Mouse (Mus musculus): ENCODE results near the gene Tpt1.
"Not testable (repeated sequence)": the region's sequence is repeated elsewhere in the genome, so short reads cannot be mapped to it uniquely, and the experiment has no call there.

The Tpt1 gene

DNA sequence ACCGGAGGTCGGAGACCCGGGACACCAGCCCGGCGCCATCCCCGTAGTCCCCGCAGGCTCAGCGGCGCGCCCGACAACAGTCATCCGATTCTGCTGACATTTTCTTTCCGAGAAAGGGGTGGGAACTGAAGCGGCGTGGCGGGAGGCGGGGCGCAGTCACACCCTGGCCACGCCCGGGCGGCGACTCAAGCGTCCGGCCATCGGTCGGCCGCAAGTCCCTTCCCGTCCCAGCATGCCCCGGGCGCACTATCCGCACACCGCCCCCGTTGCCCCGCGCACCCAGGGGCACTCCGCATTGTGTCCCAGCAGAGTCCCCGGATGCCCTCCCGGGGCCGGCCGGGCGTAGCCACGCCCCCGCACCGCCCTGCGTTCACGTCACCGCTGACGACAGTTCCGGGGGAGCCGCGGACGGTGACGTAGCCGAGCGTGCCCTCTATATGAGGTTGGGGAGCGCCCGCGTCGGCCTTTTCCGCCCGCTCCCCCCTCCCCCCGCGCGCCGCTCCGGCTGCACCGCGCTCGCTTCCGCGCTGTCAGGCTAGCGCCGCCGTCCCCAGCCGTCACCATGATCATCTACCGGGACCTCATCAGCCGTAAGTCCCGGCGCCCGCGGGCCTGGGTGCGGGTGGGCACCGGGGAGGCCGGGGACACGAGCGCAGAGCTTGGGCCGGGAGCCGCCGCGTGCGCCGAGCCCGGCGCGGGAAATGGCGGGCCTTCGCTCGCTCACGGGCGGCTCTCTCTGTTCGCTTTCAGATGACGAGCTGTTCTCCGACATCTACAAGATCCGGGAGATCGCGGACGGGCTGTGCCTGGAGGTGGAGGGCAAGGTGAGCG is at the start of gene Tpt1:
Gene Tpt1, plus strand, starts transcription at position 227 of the 831 bp plus-strand sequence.
- DNase-seq (ENCODE audit: low spot score), result peak; percentile 99

DNA sequence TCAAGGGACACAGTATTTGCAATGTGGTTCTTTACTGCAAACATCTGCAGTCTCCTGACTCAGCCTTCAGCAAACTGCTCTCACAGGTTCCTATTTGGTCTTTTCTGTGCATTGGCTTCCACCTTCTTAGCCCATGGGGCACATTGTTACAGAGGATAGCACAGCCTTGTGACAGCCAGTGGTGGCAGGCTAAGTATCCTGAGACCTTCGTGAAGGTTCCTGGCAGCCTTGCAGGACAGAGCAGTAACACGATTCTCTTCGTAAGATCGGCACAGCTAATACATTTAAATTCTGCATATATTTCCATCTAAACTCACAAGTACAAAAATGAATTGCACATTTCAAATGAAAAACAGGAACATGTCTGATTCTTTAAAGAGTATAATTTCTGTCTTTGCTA is 49.0 kb upstream of the Tpt1 start:
- DNase-seq (ENCODE audit: low spot score), result no peak

DNA sequence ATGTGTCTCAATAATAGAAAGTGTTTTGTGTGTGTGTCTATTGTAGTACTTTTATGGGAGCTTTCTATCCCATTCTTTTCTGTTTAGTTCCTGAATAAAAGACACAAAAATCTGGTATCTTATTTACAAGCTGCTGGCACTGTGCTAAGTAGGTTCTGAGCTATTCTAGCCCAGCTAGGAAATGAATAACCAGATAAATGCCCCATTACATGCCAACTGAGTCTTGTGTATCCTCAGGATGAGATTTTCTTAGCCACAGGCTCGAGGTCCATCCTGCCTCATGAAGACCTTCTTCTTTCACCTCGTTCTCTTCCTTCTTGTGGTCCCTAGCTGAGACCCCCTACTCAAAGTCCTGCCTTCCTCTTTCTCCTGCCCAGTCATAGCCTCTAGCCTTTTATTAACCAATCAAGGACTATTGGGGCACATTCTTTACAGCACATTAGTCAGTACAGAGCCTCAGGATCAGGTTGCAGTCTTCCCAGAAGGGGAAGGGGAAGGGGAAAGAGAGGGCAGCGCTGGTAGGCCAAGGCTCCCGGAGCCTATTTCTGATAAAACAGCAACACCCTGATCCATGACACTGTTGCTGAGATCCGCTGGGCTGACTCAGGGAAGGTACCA is 47.0 kb upstream of the Tpt1 start:
- DNase-seq (ENCODE audit: low spot score), result no peak

DNA sequence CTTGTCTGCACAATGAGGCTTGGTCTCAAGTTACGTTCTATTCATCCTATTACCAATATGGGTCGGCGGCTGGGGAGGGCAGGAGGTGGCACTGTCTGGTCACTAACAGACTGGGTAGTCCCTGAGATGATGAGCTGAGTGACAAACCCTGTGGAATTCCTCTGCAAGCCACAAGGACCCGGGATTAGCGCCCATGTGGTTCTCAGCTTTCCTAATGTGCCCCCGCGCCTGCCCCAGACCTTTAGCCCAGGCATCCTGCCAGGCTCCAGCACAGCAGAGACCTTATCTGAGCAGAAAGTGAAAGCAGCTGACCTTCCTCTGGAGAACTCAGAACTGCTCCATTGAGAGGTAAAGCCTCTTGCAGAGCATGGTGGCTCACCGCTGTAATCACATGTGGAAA is 37.1 kb upstream of the Tpt1 start:
- peak; percentile 78 for DNase-seq (ENCODE audit: low spot score)

DNA sequence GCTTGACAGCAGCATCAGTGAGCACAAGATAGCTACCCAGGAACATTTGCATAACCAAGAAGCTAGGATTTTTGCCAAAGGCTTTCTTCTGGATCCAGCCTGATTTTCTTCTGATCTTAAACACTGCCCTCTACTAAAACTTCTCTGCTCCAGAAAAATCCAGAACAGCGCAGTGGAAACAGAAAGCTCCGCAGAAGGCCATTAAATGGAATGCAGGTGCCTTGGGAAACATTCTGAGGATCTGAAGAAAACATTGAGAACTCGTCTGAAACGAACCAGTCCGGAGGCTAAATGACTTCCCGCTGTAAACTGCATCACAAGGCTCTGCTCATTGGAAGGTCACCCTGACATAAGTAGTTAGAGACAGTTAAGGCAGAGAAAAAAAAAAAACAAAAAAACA is 35.0 kb upstream of the Tpt1 start:
- DNase-seq (ENCODE audit: low spot score), result no peak

DNA sequence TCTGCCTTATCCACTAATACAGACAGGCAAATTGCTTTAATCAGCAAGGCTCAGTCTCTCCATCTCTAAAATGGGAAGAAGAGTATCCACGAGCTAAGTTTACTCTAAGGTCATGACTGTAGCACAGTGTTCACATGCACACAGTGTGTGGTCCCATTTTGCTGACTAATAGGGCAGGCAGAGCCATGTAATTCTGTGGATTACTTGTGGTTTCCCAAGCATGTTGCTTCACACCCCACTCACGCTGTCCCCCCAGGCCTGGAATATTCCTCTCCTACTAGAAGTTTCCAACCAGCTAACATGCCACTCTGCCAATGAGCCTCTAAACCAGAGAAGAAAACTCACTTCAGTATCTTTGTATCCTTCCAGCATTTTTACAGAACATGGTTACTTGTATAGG is 26.4 kb upstream of the Tpt1 start:
- no peak for DNase-seq (ENCODE audit: low spot score)

DNA sequence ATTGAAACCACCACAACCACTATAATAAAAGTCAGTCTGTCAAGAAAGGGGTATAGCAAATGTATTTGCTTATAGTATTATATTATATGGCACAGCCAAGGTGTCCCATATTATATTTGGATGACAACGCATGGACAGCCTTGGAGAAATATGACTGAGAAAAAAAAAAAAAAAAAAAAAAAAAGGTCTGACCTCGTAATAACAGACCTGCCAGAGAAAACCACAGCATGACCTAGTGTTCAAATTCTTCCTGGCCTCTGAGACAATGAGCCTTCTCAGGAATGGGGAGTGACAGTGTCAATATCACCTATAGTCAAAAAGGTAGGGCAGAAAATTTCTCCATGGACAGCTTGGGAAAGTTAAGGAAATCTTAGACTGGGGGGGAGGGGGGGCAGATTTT is 25.6 kb upstream of the Tpt1 start:
- DNase-seq (ENCODE audit: low spot score), result no peak

DNA sequence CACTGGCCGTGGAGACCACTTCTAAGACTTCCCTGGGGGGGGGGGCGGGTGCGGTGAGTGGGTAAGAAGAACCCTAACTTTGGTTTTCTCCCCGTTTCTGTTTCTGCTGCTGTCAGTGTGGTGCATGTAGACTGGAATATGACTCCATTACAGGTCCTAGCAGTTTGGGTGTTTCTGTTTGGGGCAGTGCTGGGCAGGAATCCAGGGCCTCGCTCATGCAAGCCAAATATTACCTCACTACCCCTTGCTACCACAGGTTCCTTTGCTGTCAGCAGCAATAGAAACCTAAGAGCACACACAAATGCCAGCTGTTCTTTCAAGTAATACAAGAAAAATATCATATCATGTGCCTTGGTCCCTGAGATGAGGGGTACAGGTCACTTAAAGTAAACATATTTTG is 24.9 kb upstream of the Tpt1 start:
- no peak for DNase-seq (ENCODE audit: low spot score)

DNA sequence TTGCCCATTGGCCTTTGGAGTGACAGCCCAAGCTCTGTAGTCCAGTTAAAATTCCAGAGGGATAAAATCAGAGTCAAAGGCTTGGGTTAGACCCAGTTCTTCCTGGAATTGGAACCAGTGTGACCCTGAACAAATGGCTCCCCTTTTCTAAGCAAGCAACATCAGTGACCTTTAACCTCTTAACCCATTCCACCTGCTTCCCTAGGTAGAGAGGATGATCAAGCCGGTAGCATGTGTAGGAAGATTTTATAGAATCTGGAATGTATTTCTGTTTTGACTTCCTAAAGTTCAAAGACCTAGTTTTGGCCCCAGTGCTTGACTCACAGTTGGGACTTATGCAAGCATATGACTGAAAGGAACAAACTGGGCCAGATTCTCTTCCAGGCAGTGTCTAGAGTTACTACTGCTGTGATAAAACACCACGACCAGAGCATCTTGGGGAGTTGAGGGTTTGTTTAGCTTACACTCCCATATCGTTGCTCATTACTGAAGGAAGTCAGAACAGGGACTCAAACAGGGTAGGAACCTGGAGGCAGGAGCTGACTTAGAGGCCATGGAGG is 18.0 kb upstream of the Tpt1 start:
- DNase-seq (ENCODE audit: low spot score), result no peak

DNA sequence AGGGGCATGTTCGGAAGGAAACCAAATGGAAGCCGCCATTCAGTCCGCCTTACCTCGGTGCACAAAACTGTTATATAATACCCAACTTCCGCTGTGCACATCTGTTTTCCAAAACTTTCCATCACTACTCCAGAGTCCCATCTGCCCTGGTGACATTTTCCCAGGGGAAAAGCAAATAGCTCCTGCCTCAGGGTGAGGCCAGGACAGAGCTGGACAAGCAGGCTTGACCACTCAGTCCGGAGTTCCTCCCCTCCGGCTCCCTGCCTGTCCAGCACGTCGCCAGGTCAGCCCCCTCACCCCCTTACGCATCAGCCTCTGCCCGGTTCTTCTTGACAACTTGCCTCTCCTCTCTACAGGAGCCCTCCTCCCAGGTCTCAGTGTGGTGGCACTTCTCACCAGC is 16.7 kb upstream of the Tpt1 start:
- DNase-seq (ENCODE audit: low spot score), result no peak

DNA sequence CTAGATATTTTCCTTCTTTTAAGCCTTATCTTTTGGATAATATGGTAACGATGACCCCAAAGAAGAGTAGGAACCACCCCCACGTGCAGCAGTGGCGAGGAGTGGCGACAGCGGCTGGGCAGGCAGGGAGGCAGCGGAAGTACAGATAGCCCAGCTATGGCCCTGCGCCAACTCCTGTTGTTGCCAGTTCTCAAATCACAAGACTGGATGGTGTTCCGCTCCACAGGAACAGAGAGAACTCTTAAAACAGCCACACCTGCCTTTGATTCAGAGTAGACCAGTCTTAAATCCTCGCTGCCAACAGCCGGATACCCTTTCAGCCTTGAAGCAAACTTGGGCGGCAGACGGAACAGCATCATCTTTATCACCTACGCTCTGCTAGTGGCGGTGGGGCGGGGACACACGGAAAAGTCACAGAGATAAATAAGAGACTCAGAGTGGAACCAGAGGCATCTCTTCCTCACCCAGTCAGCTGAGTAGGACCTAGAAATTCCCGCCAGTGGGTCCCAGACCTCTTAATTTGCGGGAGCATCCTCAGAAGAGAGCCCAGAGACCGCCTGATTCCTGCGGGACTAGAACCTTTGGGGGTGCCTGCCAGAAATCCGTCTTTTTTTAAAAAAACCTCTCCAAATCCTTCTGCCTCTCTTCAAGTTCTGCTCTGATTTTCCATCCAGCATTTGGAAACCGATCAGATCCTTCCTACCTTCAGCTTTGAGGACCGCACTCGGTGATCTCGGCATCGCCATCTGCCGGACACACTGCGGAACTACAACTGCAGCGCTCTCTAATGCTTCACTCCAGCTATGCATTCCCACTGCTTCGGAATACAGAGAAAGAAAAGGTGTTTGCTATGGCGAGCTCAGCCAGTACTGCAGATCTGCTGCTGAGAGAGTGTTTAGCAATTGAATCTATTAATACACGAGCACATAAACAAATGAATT is 15.8 kb upstream of the Tpt1 start:
- DNase-seq (ENCODE audit: low spot score), result peak; percentile 93

DNA sequence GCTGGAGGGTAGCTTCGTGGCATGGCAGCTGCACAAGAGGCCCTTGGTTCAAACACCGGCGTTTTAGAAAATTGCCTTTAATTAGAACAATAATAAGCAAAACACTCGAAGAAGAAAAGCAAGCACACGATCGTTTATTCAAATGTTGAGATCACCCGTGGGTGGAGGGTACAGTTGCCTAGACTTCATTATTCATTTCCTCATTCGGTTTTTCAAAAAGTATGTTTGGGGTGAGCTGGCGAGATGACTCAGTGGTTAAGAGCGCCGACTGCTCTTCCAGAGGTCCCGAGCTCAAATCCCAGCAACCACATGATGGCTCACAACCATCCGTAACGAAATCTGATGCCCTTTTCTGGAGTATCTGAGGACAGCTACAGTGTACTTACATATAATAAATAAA is 15.1 kb upstream of the Tpt1 start:
- DNase-seq (ENCODE audit: low spot score), result not testable (repeated sequence)

DNA sequence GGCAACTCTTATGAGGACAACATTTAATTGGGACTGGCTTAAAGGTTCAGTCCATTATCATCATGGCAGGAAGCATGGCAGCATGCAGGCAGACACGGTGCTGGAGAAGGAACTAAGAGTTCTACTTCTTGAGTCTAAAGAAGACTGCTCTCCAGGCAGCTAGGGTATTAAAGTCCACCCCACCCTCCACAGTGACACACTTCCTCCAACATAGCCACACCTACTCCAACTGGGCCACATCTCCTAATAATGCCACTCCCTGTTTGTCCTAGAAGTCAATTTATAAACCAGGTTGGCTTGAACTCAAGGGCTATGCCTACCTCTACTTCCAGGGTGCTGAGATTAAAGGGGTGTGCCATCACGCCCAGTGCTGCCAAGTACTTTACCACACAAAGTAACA is 12.9 kb upstream of the Tpt1 start:
- DNase-seq (ENCODE audit: low spot score), result no peak

DNA sequence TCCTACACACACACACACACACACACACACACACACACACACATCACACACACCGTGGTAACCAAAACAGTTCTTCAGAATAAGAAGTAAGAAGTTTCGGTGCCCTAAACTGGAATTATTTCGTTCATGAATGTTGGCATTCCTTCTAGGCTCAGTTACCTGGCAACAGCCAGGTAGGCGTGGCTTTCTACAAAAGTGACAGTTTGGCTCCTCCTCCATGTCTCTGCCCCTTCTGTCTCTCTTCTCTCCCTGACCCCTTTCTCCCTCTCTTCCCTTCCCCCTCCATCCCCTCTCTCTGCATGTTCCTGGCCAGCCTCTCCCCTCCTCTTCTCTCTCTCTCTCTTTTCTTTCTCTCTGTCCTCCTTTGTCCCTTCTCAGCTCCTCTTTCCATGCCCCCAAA is 11.9 kb upstream of the Tpt1 start:
- no peak for DNase-seq (ENCODE audit: low spot score)

DNA sequence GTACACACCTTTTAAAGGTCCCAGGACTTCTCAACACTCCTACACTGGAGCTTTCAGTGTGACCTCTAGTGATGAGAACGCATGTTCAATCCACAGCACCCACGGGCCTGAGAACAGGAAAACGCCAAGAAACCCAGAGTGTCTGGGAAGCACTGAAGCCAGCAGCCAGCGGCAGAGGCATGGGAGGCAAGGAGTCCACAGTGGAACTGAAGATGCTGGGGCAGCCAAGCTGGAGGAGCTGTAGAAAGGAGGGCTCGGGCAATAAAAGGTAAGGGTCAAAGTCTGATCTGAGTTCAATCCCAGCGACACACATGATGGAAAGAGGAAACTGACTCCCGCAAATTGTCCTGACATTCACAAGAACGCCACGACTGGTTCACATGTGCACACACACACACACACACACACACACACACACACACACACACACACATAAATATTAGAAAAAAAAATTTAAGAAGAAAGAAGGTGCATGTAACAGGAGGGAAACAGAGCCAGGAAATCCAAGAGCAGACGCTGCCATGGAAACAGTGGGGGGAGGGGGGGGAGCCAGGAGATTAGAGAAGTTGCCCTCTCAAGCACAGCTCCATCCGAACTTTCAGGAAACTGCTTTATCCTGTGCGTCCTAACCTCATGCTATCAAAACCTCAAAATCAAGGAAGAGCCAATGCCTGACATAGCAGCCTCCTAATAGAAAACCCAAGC is 11.2 kb upstream of the Tpt1 start:
- DNase-seq (ENCODE audit: low spot score), result peak; percentile 50

DNA sequence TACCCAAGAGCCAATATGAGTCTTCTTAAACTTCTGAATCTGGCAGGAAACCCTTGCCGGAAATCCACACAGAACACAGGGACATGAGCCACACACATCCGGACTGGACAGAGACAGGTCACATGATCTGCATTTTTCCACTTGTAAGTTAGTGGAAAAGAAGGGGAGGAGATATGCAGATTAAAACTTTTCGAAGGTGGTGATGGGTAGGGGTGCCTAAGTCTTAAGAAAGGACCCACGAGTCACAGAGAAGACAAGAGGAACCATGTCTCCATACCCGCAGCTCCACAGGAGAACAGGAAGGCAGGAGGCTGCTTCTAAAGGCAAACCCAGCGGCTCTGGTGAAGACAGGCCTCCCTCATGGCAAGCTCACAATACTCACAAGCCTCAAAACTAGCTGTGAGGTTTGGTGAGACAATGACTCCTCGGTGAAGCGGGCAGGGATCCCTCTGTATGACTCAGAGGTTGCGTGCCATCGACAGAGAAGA is 10.6 kb upstream of the Tpt1 start:
- peak; percentile 57 for DNase-seq (ENCODE audit: low spot score)

DNA sequence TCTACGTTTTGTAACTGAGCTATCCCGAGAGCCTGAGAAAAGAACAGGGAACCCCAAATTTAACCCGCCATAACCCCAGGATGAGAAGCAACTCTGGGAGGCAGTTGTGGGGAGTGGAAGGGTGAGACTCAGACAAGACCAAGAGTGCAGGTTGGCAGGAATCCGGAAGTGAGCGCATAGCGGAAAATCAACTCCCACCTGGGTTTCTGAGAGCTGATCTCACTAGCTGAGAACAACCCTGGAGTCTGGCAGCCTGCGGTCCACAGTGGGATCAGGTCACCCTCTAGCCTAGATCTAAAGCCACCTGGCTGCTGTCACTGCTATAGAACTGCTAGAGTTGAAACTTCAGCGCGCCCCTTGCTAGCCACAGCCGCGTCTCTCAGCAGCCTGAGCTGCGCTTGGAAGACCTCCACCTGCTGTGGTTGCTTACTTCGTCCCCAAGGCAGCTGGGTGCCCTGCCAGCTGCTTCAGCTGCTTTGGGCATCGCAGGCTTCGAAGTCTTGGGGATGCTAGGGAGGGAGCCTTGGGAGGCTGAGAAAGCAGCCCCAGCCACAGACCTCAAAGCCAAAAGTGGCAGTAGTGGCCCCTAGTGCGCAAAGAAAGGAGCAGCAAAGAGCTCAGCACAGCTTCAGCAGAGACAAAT is 10.0 kb upstream of the Tpt1 start:
- DNase-seq (ENCODE audit: low spot score), result peak; percentile 76

DNA sequence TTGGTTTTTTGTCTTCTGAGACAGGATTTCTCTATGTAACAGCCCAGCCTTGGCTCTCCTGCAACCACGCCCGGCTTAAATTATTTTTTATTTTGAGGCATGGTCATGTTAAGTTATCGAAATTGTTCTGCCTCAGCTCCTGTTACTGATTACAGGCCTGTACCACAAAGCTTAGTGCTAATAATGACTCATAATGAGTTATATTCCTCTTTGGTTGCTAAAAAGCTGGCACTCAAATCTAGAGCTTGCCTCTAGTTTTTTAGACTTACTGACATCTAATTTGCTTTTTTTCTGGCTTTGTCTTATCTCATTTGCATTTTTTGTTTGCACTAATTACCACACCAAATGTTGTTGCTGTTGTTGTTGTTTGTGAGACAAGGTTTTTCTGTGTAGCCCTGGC is 8.3 kb upstream of the Tpt1 start:
- DNase-seq (ENCODE audit: low spot score), result no peak

DNA sequence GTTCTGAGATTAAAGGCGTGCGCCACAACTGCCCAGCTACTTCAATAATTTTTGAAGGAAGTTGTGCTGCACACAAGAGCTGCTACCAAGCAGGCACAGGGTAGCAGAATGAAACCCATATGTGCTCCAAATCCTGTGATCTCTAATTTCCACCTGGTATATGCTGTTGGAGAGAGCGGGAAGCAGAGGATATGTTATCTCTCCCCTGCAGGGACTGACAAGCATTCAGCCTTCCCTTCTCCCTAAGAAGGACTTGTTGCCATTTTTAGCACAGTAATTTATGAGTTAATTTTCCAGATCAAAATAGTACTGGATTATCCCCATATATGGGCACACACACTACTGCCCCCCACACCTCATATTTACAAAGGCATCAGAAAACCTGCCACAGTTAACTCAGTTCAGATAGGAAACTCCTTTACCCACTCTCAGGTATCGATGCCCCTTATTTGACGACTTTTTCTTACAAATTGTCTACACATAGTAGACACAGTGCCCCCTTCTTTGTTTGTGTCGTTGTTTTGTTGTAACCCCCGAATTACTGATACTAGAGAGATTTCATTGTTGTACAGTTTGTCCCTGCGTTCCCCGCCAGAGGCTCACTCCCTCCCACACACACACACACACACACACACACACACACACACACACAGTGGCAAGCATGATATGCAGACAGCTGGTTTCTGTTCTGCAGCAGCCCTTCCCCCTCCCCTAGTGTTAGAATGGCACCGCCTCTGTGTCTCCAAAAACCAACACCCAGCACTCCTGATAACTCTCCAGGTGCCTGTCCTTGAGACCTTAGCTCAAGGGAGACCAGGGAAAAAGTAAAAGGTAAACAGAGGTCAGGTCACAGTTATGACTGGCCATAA is 7.6 kb upstream of the Tpt1 start:
- peak; percentile 79 for DNase-seq (ENCODE audit: low spot score)

DNA sequence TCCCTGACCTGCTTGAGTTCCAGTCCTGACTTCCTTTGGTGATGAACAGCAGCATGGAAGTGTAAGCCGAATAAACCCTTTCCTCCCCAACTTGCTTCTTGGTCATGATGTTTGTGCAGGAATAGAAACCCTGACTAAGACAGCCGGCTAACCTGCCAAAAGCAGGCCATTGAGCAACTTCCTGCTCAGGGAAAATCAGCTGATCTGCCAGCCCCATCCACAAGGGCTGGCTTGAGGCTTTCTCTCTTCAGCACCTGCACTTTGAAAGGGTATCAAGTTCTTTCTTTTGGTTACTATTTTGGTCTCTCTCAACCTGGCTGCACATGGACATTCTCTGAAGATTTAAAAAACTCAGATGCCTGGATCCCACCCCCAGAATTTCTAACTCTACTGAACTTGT is 3.1 kb upstream of the Tpt1 start:
- DNase-seq (ENCODE audit: low spot score), result not testable (repeated sequence)

Data from testis, postnatal 10 days (tissue).